Mouse (Mus musculus): ENCODE results near the gene Zdhhc13. TPM values are rescaled to one million over a fixed set of nuclear protein-coding genes. Genes with fewer than 3 reads are reported as not detected.

Gene Zdhhc13
- 29.3 TPM for polyA plus RNA-seq (2017; shearing (Covaris generic))

DNA sequence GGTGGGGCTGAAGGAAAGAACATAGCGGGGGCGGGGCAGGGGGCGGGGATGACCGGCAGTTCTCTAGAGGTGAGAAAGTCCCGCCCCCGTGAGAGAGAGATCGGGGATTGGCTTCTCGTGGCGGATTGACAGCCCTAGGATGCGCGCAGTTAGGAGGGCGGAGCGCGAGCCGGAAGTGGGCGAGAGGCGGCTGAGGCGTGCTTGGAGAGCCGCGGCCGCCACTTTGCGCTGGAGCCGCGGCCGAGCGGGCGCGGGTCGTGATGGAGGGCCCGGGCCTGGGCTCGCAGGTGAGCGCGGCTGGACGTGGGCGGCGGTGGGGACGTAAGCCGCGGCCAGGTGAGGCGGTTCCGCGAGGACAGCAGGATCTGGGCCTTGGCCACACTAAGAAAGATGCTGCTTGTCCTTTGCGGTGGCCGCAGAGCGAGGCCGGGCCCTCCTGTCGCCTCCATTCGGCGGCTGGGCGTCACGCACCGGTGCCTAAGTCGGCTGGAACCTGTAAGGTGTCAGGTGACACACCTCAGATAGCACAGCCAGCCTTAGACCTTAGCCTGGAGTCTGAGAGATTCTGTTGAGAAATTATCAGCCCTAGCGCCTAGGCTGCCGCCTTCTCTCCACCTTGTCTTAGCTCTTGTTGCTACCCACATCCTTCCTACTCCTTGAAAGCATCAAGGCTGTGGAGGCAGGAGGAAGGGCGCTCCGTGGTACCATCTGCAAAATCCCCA lies at the start of gene Zdhhc13:
TSS of gene Zdhhc13 (plus strand) at position 153 of the 722 bp plus-strand sequence.

DNA sequence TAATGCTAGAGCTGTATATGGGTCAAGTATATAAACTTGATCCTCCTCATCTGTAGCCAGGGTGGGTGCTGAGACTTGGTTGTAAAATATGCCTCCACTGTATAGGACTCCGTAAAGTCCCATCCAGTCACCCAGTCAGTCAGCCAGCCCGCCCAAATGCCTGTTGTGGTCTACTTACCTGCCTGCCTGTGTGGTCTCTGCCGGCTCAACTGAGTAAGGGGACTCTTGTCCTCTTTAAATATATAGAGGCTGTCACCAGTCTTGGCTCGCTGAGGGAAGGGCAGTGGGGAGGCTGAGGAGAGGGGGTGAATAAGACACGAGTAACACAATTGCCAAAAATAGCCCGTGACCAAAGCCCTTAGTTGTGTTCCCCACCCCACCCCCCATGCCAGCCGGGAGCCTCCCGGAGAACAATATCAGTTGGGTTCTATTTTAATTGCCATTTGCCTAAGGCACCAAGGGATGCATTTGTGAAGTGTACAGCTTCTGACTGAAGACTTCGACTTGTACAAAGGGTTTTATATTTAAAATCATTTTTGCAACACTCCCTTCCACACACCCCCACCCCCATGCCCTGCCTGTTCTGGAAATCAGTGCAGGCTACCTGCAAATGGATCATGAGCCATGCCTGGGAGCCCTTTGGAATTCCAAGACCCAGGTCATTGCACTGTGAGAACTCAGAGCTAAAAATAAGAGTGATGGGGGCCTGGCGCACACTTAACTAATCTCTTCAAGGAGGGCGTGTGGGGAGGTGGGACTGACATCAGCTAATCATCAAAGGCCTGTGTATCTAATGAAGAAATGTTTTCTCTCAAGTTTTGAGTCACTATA lies 59.2 kb downstream of the Zdhhc13 start, which contains the start of gene Csrp3:
TSS of gene Csrp3 (minus strand) at position 214 of the 831 bp plus-strand sequence.

Other genes with a start within 250 kb of the Zdhhc13 start
- gene Mrgprb2, start 230.9 kb upstream of the Zdhhc13 start, polyA plus RNA-seq (2017; shearing (Covaris generic)): not detected
- not detected for gene Mrgprb3, start 145.2 kb upstream of the Zdhhc13 start, polyA plus RNA-seq (2017; shearing (Covaris generic))
- gene Csrp3, start 59.0 kb downstream of the Zdhhc13 start, polyA plus RNA-seq (2017; shearing (Covaris generic)): not detected
- gene E2f8, start 92.6 kb downstream of the Zdhhc13 start, polyA plus RNA-seq (2017; shearing (Covaris generic)): 2.4 TPM
- gene Nav2, start 119.7 kb downstream of the Zdhhc13 start, polyA plus RNA-seq (2017; shearing (Covaris generic)): 14.6 TPM